Mouse (Mus musculus): ENCODE measurements around the gene Nrxn3. TPM values are rescaled to one million over a fixed set of nuclear protein-coding genes. Genes with fewer than 3 reads are reported as not detected.

Nrxn3 gene
- polyA plus RNA-seq, 1 experiment: 3.0 TPM

- Histone ChIP-seq H3K4me3 (no peak overlapping the region), H3K27me3 (ENCODE audit: control insufficient read depth, insufficient read depth, insufficient read length) (no peaks in the 10 kb centered on the region), H3K4me2 (ENCODE audit: low read depth) (peak overlapping the region; percentile 87), H3ac (ENCODE audit: control insufficient read depth, insufficient read length) (no peak overlapping the region), H3K79me2 (ENCODE audit: control insufficient read depth, insufficient read depth) (no peaks in the 10 kb centered on the region), H3K36me3 (ENCODE audit: control insufficient read depth, insufficient read depth) (no peaks in the 10 kb centered on the region)
- TF ChIP-seq USF1 (IDR thresholded peaks at IDR 0.05; ENCODE audit: low read depth) (no peak), CEBPB (IDR thresholded peaks at IDR 0.05; ENCODE audit: insufficient read depth, poor library complexity, severe bottlenecking) (no peak), TCF12 (IDR thresholded peaks at IDR 0.05; ENCODE audit: insufficient read depth, poor library complexity, severe bottlenecking) (no peak)
Measured at GRCm38 (mm10) chr12:89829927-89830326, 1107.3 kb downstream of the Nrxn3 start.

GRCm38 (mm10) chr12:89830350-89830749 lies 1107.7 kb downstream of the Nrxn3 start:
- Histone ChIP-seq H3K4me3 (no peak overlapping the region), H3K79me2 (ENCODE audit: control insufficient read depth, insufficient read depth) (no peaks in the 10 kb centered on the region)

GRCm38 (mm10) chr12:89831300-89831699 lies 1108.6 kb downstream of the Nrxn3 start:
- Histone ChIP-seq H3K27me3 (ENCODE audit: control insufficient read depth, insufficient read depth, insufficient read length) (no peaks in the 10 kb centered on the region), H3ac (ENCODE audit: control insufficient read depth, insufficient read length) (no peak overlapping the region), H3K79me2 (ENCODE audit: control insufficient read depth, insufficient read depth) (no peaks in the 10 kb centered on the region), H3K36me3 (ENCODE audit: control insufficient read depth, insufficient read depth) (no peaks in the 10 kb centered on the region), H3K4me3 (peak overlapping the region; percentile 2), H3K4me2 (ENCODE audit: low read depth) (peak overlapping the region; percentile 87)
- TF ChIP-seq POLR2A (IDR thresholded peaks at IDR 0.05; ENCODE audit: insufficient read length, low read depth) (no peak), CEBPB (IDR thresholded peaks at IDR 0.05; ENCODE audit: insufficient read depth, poor library complexity, severe bottlenecking) (0 out of 2 replicates have a peak, but pooled peaks have one; percentile 57), MYOG (IDR thresholded peaks at IDR 0.05; ENCODE audit: control insufficient read depth in 1 of 3, insufficient read depth in 1 of 3, insufficient read length in 2 of 3, low read depth in 2 of 3) (peak in 2 of 3 experiments; percentile 63 to 88), MAX (IDR thresholded peaks at IDR 0.05; ENCODE audit: low read depth) (no peak), SRF (IDR thresholded peaks at IDR 0.05; ENCODE audit: control insufficient read depth, insufficient read length, low read depth) (no peak), USF1 (IDR thresholded peaks at IDR 0.05; ENCODE audit: low read depth) (no peak), E2F4 (IDR thresholded peaks at IDR 0.05; ENCODE audit: insufficient read depth) (no peak), TCF12 (IDR thresholded peaks at IDR 0.05; ENCODE audit: insufficient read depth, poor library complexity, severe bottlenecking) (peak; percentile 94), POLR2AphosphoS2 (IDR thresholded peaks at IDR 0.05; ENCODE audit: insufficient read length, low read depth) (no peak), MYOD1 (IDR thresholded peaks at IDR 0.05; ENCODE audit: control insufficient read depth in 1 of 3, insufficient read length in 2 of 3, low read depth in 2 of 3) (peak; percentile 82 to 86 (median 85)), TCF3 (IDR thresholded peaks at IDR 0.05; ENCODE audit: insufficient read length, low read depth) (peak; percentile 46), REST (IDR thresholded peaks at IDR 0.05; ENCODE audit: insufficient read depth, insufficient read length) (no peak)

More at GRCm38 (mm10) chr12:89830350-89830749, 1107.7 kb downstream of the Nrxn3 start:
- H3ac ChIP-seq (ENCODE audit: control insufficient read depth, insufficient read length): no peak overlapping the region
- peak; percentile 58 for TF ChIP-seq TCF12 (IDR thresholded peaks at IDR 0.05; ENCODE audit: insufficient read depth, poor library complexity, severe bottlenecking)
- TF ChIP-seq MYOG (IDR thresholded peaks at IDR 0.05; ENCODE audit: control insufficient read depth in 1 of 3, insufficient read depth in 1 of 3, insufficient read length in 2 of 3, low read depth in 2 of 3): peak in 2 of 3 experiments; percentile 19 to 49
- no peak for TF ChIP-seq CEBPB (IDR thresholded peaks at IDR 0.05; ENCODE audit: insufficient read depth, poor library complexity, severe bottlenecking)
- no peaks in the 10 kb centered on the region for H3K27me3 ChIP-seq (ENCODE audit: control insufficient read depth, insufficient read depth, insufficient read length)
- H3K36me3 ChIP-seq (ENCODE audit: control insufficient read depth, insufficient read depth): no peaks in the 10 kb centered on the region
- H3K4me2 ChIP-seq (ENCODE audit: low read depth): peak overlapping the region; percentile 87

GRCm38 (mm10) chr12:89836271-89836670 lies 1113.6 kb downstream of the Nrxn3 start:
- H3K79me2 ChIP-seq (ENCODE audit: control insufficient read depth, insufficient read depth): no peaks in the 10 kb centered on the region
- no peak overlapping the region for H3K4me2 ChIP-seq (ENCODE audit: low read depth)
- no peaks in the 10 kb centered on the region for H3K27me3 ChIP-seq (ENCODE audit: control insufficient read depth, insufficient read depth, insufficient read length)
- no peak for TF ChIP-seq REST (IDR thresholded peaks at IDR 0.05; ENCODE audit: insufficient read depth, insufficient read length)
- no peak for TF ChIP-seq E2F4 (IDR thresholded peaks at IDR 0.05; ENCODE audit: insufficient read depth)
- no peak for TF ChIP-seq MYOD1 (IDR thresholded peaks at IDR 0.05; ENCODE audit: control insufficient read depth in 1 of 3, insufficient read length in 2 of 3, low read depth in 2 of 3)
- TF ChIP-seq MAX (IDR thresholded peaks at IDR 0.05; ENCODE audit: low read depth): no peak
- no peak overlapping the region for H3K4me3 ChIP-seq
- no peak overlapping the region for H3ac ChIP-seq (ENCODE audit: control insufficient read depth, insufficient read length)
- no peaks in the 10 kb centered on the region for H3K36me3 ChIP-seq (ENCODE audit: control insufficient read depth, insufficient read depth)

- H3K4me2 ChIP-seq (ENCODE audit: low read depth): peak overlapping the region; percentile 7
- no peak overlapping the region for H3ac ChIP-seq (ENCODE audit: control insufficient read depth, insufficient read length)
- H3K36me3 ChIP-seq (ENCODE audit: control insufficient read depth, insufficient read depth): no peaks in the 10 kb centered on the region
- H3K27me3 ChIP-seq (ENCODE audit: control insufficient read depth, insufficient read depth, insufficient read length): no peaks in the 10 kb centered on the region
- H3K4me3 ChIP-seq: no peak overlapping the region
- H3K79me2 ChIP-seq (ENCODE audit: control insufficient read depth, insufficient read depth): no peaks in the 10 kb centered on the region
- TF ChIP-seq MYOD1 (IDR thresholded peaks at IDR 0.05; ENCODE audit: control insufficient read depth in 1 of 3, insufficient read length in 2 of 3, low read depth in 2 of 3) (peak in 1 of 3 experiments; percentile 1), POLR2A (IDR thresholded peaks at IDR 0.05; ENCODE audit: insufficient read length, low read depth) (no peak), E2F4 (IDR thresholded peaks at IDR 0.05; ENCODE audit: insufficient read depth) (no peak)
Measured at GRCm38 (mm10) chr12:89842861-89843260, 1120.2 kb downstream of the Nrxn3 start.

GRCm38 (mm10) chr12:89848116-89848515 lies 1125.4 kb downstream of the Nrxn3 start:
- no peaks in the 10 kb centered on the region for H3K79me2 ChIP-seq (ENCODE audit: control insufficient read depth, insufficient read depth)
- H3K36me3 ChIP-seq (ENCODE audit: control insufficient read depth, insufficient read depth): no peaks in the 10 kb centered on the region
- H3K4me3 ChIP-seq: no peak overlapping the region
- H3ac ChIP-seq (ENCODE audit: control insufficient read depth, insufficient read length): no peak overlapping the region
- H3K27me3 ChIP-seq (ENCODE audit: control insufficient read depth, insufficient read depth, insufficient read length): no peaks in the 10 kb centered on the region
- H3K4me2 ChIP-seq (ENCODE audit: low read depth): no peak overlapping the region
- no peak for TF ChIP-seq POLR2A (IDR thresholded peaks at IDR 0.05; ENCODE audit: insufficient read length, low read depth)
- TF ChIP-seq MYOG (IDR thresholded peaks at IDR 0.05; ENCODE audit: control insufficient read depth in 1 of 3, insufficient read depth in 1 of 3, insufficient read length in 2 of 3, low read depth in 2 of 3): no peak
- TF ChIP-seq TCF12 (IDR thresholded peaks at IDR 0.05; ENCODE audit: insufficient read depth, poor library complexity, severe bottlenecking): no peak
- no peak for TF ChIP-seq POLR2AphosphoS2 (IDR thresholded peaks at IDR 0.05; ENCODE audit: insufficient read length, low read depth)
- TF ChIP-seq TCF3 (IDR thresholded peaks at IDR 0.05; ENCODE audit: insufficient read length, low read depth): no peak
- no peak for TF ChIP-seq USF1 (IDR thresholded peaks at IDR 0.05; ENCODE audit: low read depth)
- TF ChIP-seq REST (IDR thresholded peaks at IDR 0.05; ENCODE audit: insufficient read depth, insufficient read length): no peak
- TF ChIP-seq SRF (IDR thresholded peaks at IDR 0.05; ENCODE audit: control insufficient read depth, insufficient read length, low read depth): no peak
- TF ChIP-seq E2F4 (IDR thresholded peaks at IDR 0.05; ENCODE audit: insufficient read depth): no peak
- no peak for TF ChIP-seq MAX (IDR thresholded peaks at IDR 0.05; ENCODE audit: low read depth)
- no peak for TF ChIP-seq MYOD1 (IDR thresholded peaks at IDR 0.05; ENCODE audit: control insufficient read depth in 1 of 3, insufficient read length in 2 of 3, low read depth in 2 of 3)
- TF ChIP-seq CEBPB (IDR thresholded peaks at IDR 0.05; ENCODE audit: insufficient read depth, poor library complexity, severe bottlenecking): no peak
